Mouse (Mus musculus) liver, adult 2 months (tissue): Measurements from ENCODE around the gene Gm3625. TPM values are rescaled to one million over a fixed set of nuclear protein-coding genes. Genes with fewer than 3 reads are reported as not detected.

ENCODE experiments used
- DNase-seq: peaks from one replicate; pipeline ENCODE4 v3.0.0-alpha.2; 2011; ENCODE audit warnings: low read depth, low spot score; ENCODE audit errors: extremely low read depth
- H3K27ac ChIP-seq: fragments of 200-500 bp; replicated peaks from 2 replicates; pipeline ENCODE4 v1.5.1; 2012; ENCODE audit warnings: low read depth, mild to moderate bottlenecking, control low read depth, inconsistent platforms, low read length; ENCODE audit not compliant: insufficient read depth
- H3K27me3 ChIP-seq: fragments of 200-500 bp; 2 replicates; pipeline ENCODE4 v1.6.1; 2012; ENCODE audit warnings: mild to moderate bottlenecking, moderate library complexity, low read length, inconsistent platforms; ENCODE audit not compliant: control insufficient read depth, insufficient read depth
- H3K36me3 ChIP-seq: fragments of 200-500 bp; 2 replicates; pipeline ENCODE4 v1.6.1; 2012; ENCODE audit warnings: low read length, inconsistent platforms; ENCODE audit not compliant: control insufficient read depth, insufficient read depth
- H3K4me1 ChIP-seq: fragments of 200-500 bp; 2 replicates; pipeline ENCODE4 v1.6.1; 2011; ENCODE audit warnings: low read length; ENCODE audit not compliant: control insufficient read depth, insufficient read depth
- H3K4me3 ChIP-seq: fragments of 200-500 bp; 2 replicates; pipeline ENCODE4 v1.5.1; 2011; ENCODE audit warnings: low read depth, mild to moderate bottlenecking, control low read depth, low read length, moderate library complexity; ENCODE audit not compliant: insufficient read depth
- H3K79me2 ChIP-seq: fragments of 200-500 bp; 2 replicates; pipeline ENCODE4 v1.6.1; 2012; ENCODE audit warnings: inconsistent platforms, mild to moderate bottlenecking, low read length, moderate library complexity; ENCODE audit not compliant: control insufficient read depth, insufficient read depth
- H3K9ac ChIP-seq: fragments of 200-500 bp; 2 replicates; pipeline ENCODE4 v1.6.1; 2012; ENCODE audit warnings: low read depth, mild to moderate bottlenecking, control low read depth, inconsistent platforms, low read length
- CTCF ChIP-seq: fragments of 200-500 bp; IDR thresholded peaks from 2 replicates; pipeline ENCODE4 v1.5.1; 2011; ENCODE audit warnings: low read depth, low read length, control low read depth
- POLR2A ChIP-seq: fragments of 200-500 bp; IDR thresholded peaks from 2 replicates; pipeline ENCODE4 v1.6.1; 2011; ENCODE audit warnings: low read length, control low read depth; ENCODE audit not compliant: insufficient read depth; ENCODE audit errors: extremely low read depth
- WGBS: fragments of 180-500 bp; shearing (Covaris S2); methylation state at CpG from one replicate; pipeline ENCODE4 v1.1.7; 2018; 5-methylcytosine and 5-hydroxymethylcytosine counted together
- polyA plus RNA-seq: library from polyadenylated mRNA; depleted of rRNA; stranded (reverse); fragments of >200 nt; gene quantifications from 2 replicates; pipeline ENCODE4 v1.2.3, GENCODE M21; 2012
- total RNA-seq: library from RNA; depleted of rRNA; stranded (reverse); fragments of >200 nt; gene quantifications from 2 replicates; pipeline ENCODE4 v1.2.3, GENCODE M21; 2014

The Gm3625 gene
- total and polyA plus RNA-seq, 2 experiments, result not detected

GRCm38 (mm10) chr12:4593166-4593929 is 621 bp upstream of the Gm3625 start:
- no peaks in the 10 kb centered on the region for H3K36me3 ChIP-seq
- under 1% methylated on average over 79 of the region's 80 CpGs for WGBS
- H3K4me1 ChIP-seq, result peaks cover 7% of the 10 kb centered on the region; the same call in 1 of the 2 replicates
- H3K4me3 ChIP-seq, result peak overlapping the region; percentile 88
- H3K9ac ChIP-seq, result peak overlapping the region; percentile 97
- H3K79me2 ChIP-seq, result peaks cover 13% of the 10 kb centered on the region; the same call in 1 of the 2 replicates
- H3K27me3 ChIP-seq, result no peaks in the 10 kb centered on the region
- peak overlapping the region; percentile 80 for H3K27ac ChIP-seq
- peak; percentile 62 for DNase-seq
- no peak for TF ChIP-seq POLR2A
- TF ChIP-seq CTCF, result no peak

DNA sequence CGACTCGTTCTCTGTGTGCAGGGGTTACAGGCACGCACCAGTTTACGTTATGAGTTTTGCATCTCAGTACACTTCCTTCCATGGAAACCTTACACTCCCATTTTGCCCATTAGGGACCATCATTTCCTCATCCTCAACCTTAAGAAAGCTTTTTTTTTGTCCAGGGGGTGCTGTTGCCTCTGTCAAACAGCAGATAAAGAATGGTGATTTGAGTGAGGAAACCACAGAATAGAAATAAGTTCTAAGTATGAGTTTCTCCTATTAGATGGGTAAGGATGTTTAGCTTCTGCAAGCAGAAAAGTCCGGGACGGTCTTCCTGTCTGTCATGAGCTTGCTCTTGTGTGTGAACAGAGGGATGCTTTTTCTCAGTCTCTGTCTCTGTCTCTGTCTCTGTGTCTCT is 702 bp downstream of the Gm3625 start:
- 65% methylated on average over 6 of the region's 6 CpGs for WGBS
- Histone ChIP-seq H3K27me3 (no peaks in the 10 kb centered on the region), H3K79me2 (peaks cover 13% of the 10 kb centered on the region; the same call in 1 of the 2 replicates)

GRCm38 (mm10) chr12:4588603-4589002 is 4.1 kb downstream of the Gm3625 start:
- H3K27ac ChIP-seq, result no peak overlapping the region
- H3K4me3 ChIP-seq, result no peak overlapping the region
- no peaks in the 10 kb centered on the region for H3K4me1 ChIP-seq
- H3K36me3 ChIP-seq, result no peaks in the 10 kb centered on the region
- WGBS, result 71% methylated on average over 3 of the region's 3 CpGs
- no peak for TF ChIP-seq POLR2A
- no peak for TF ChIP-seq CTCF
- DNase-seq, result no peak
- no peaks in the 10 kb centered on the region; the same call in 1 of the 2 replicates for H3K79me2 ChIP-seq
- no peak overlapping the region for H3K9ac ChIP-seq
- H3K27me3 ChIP-seq, result no peaks in the 10 kb centered on the region

More for the DNA sequence above, 702 bp downstream of the Gm3625 start:
- DNase-seq, result no peak
- Histone ChIP-seq H3K4me1 (peaks cover 7% of the 10 kb centered on the region; the same call in 1 of the 2 replicates), H3K9ac (no peak overlapping the region), H3K4me3 (no peak overlapping the region), H3K27ac (no peak overlapping the region), H3K36me3 (no peaks in the 10 kb centered on the region)
- TF ChIP-seq POLR2A (no peak), CTCF (no peak)

DNA sequence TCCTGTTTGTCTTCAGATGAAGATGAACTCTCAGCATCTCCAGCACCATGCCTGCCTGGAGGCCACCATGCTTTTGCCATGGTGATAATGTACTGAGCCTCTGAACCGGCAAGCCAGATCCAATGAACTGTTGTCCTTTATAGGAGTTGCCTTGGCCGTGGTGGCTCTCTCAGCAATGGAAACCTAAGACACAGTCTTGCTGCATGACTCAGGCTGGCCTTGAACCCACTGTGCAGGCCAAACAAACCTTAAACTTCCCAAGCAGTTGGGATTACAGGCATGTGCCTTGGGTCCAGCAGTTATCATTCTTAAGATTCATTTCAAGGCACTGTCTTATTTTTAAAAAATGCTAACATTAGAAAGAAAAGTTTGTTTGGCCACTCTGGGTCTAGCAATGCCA is 4.9 kb downstream of the Gm3625 start:
- no peak overlapping the region for H3K9ac ChIP-seq
- DNase-seq, result no peak
- no peak overlapping the region for H3K27ac ChIP-seq
- H3K79me2 ChIP-seq, result no peaks in the 10 kb centered on the region
- no peaks in the 10 kb centered on the region for H3K36me3 ChIP-seq
- 88% methylated on average over 2 of the region's 2 CpGs for WGBS
- no peaks in the 10 kb centered on the region for H3K27me3 ChIP-seq
- no peaks in the 10 kb centered on the region for H3K4me1 ChIP-seq
- no peak for TF ChIP-seq CTCF
- TF ChIP-seq POLR2A, result no peak
- H3K4me3 ChIP-seq, result no peak overlapping the region

GRCm38 (mm10) chr12:4582326-4582725 is 10.4 kb downstream of the Gm3625 start:
- Histone ChIP-seq H3K9ac (no peak overlapping the region), H3K27me3 (no peaks in the 10 kb centered on the region), H3K4me1 (no peaks in the 10 kb centered on the region), H3K79me2 (no peaks in the 10 kb centered on the region), H3K4me3 (no peak overlapping the region), H3K36me3 (no peaks in the 10 kb centered on the region), H3K27ac (no peak overlapping the region)
- no peak for DNase-seq
- TF ChIP-seq CTCF (no peak), POLR2A (no peak)

- no peak for DNase-seq
- Histone ChIP-seq H3K36me3 (no peaks in the 10 kb centered on the region), H3K4me3 (no peak overlapping the region), H3K27ac (no peak overlapping the region), H3K27me3 (no peaks in the 10 kb centered on the region), H3K4me1 (0 out of 2 replicates have a peak, but pooled peaks cover 1% of the 10 kb centered on the region), H3K79me2 (no peaks in the 10 kb centered on the region), H3K9ac (no peak overlapping the region)
- WGBS, result 97% methylated on average over 4 of the region's 4 CpGs
- TF ChIP-seq CTCF (no peak), POLR2A (no peak)
Measured at GRCm38 (mm10) chr12:4574065-4574464, 18.7 kb downstream of the Gm3625 start.
